Mouse (Mus musculus) testis, adult 10 weeks (tissue): ENCODE measurements around the gene Htr7. TPM values are rescaled to one million over a fixed set of nuclear protein-coding genes. Genes with fewer than 3 reads are reported as not detected.

ENCODE experiments used
- polyA plus RNA-seq: library from polyadenylated mRNA; stranded (reverse); fragments of 350-450 nt; fragmentation: Illumina TruSeq; extraction: RNeasy Lipid Tissue Mini Kit (QIAGEN cat#74804); gene quantifications from one replicate; pipeline ENCODE4 v1.2.3, GENCODE M21; 2014; ENCODE audit warnings: low read depth, low replicate concordance

Gene Htr7
- 0.06 TPM for polyA plus RNA-seq

GRCm38 (mm10) chr19:36057231-36057811 lies at the start of gene Htr7:
Gene Htr7 (minus strand): TSS chr19:36057507.

GRCm38 (mm10) chr19:36083262-36084225 lies 26.2 kb upstream of the Htr7 start, which contains the start of gene Rpp30:
Gene Rpp30 (plus strand): TSS chr19:36083716.

Other genes with a start within 250 kb of the Htr7 start
- gene Rpp30, start 26.2 kb upstream of the Htr7 start, polyA plus RNA-seq: 143 TPM
- gene Ankrd1, start 62.6 kb upstream of the Htr7 start, polyA plus RNA-seq: 0.14 TPM